ENCODE assay signal across 8 mouse cellular contexts in the genomic region with DNA sequence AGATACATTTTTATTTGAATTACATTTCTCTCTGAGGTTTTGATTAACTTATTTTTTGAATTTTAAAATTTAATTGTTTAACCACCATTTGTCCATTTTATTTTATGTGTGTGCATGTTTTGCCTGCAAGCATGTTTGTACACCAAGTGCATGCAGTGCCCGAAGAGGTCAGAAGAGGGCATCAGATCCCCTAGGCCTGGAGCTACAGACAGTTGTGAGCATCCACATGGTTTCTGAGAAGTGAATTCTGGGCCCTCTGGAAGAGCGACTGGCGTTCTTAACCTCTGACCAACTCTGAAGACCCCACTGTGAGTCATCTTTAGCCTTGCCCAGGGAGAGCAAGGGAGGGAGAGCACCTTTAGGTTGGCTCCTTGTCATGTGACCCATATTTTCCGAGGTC. TPM values are rescaled to one million over a fixed set of nuclear protein-coding genes. Genes with fewer than 3 reads are reported as not detected.
DNase-seq lines count a peak whose midpoint lies in the region; TF ChIP-seq lines count a peak whose summit lies in the region.

No protein-coding gene starts in this region.

- no peak for TF ChIP-seq POLR2A in cerebellum, adult 2 months (IDR thresholded peaks at IDR 0.05; ENCODE audit: borderline replicate concordance, insufficient read depth, low read length)
- TF ChIP-seq POLR2A in cortical plate, adult 2 months (IDR thresholded peaks at IDR 0.05; ENCODE audit: extremely low read depth, insufficient read depth, low read length) = no peak

- no peak overlapping the region for H3K27ac ChIP-seq in cerebellum, adult 2 months (ENCODE audit: insufficient read depth, low read length)
- H3K27ac ChIP-seq in left cerebral cortex, adult 2 months = no peak overlapping the region
- no peak overlapping the region for H3K27ac ChIP-seq in cortical plate, adult 2 months (ENCODE audit: insufficient read depth, low read length)

- peak; percentile 36; the same call in 1 of the 2 replicates for TF ChIP-seq CTCF in cerebellum, adult 2 months (IDR thresholded peaks at IDR 0.05; ENCODE audit: borderline replicate concordance, insufficient read depth, low read depth, low read length)
- TF ChIP-seq CTCF in left cerebral cortex, adult 2 months (IDR thresholded peaks at IDR 0.05) = peak; percentile 42
- 0 out of 2 replicates have a peak, but pooled peaks have one; percentile 22 for TF ChIP-seq CTCF in cortical plate, adult 2 months (IDR thresholded peaks at IDR 0.05; ENCODE audit: extremely low read depth, insufficient read depth, low read length)

- WGBS in cerebellum, adult 2 months = 88% methylated on average over 4 of the region's 4 CpGs

- no peaks in the 10 kb centered on the region for H3K27me3 ChIP-seq in cerebellum, adult 2 months (ENCODE audit: control insufficient read depth, insufficient read depth, low read length)

- H3K4me3 ChIP-seq in cerebellum, adult 2 months (replicated peaks; ENCODE audit: insufficient read depth, low read depth, low read length) = no peak overlapping the region
- H3K4me3 ChIP-seq in left cerebral cortex, adult 2 months = no peak overlapping the region
- no peak overlapping the region for H3K4me3 ChIP-seq in cortical plate, adult 2 months (ENCODE audit: insufficient read depth, low read length)

- intact Hi-C loops in left cerebral cortex, adult 2 months (cut with DNase I) = no loop called here

- peaks cover 13% of the 10 kb centered on the region for H3K4me1 ChIP-seq in cerebellum, adult 2 months (ENCODE audit: control insufficient read depth, insufficient read depth, low read length)
- no peaks in the 10 kb centered on the region for H3K4me1 ChIP-seq in cortical plate, adult 2 months (ENCODE audit: control insufficient read depth, insufficient read depth, low read length)

- no peak for DNase-seq in cerebellum, adult 2 months
- DNase-seq in cerebellum, adult 18-20 months = no peak
- no peak for DNase-seq in left cerebral cortex, adult 2 months (ENCODE audit: extremely low spot score in 1 of 2, low spot score in 2 of 2)
- no peak for DNase-seq in left cerebral cortex, adult 11 months (ENCODE audit: low spot score)
- DNase-seq in lung, postnatal 14 days = peak; percentile 33
- DNase-seq in thymus, postnatal 25 days = peak; percentile 68
- no peak for DNase-seq in right cerebral cortex, adult 18-20 months

RNA-seq across cellular contexts. Expression of a gene that starts 9.9 kb away (rescaled TPM):
- 49.0 and 49.1 TPM in 2 replicates for polyA plus RNA-seq in cerebellum, adult 2 months (2012; rRNA removed)
- 10 to 100 TPM; 77.8 to 92.1 TPM for total RNA-seq in left cerebral cortex, adult 2 months (2021)
- 56.0 and 63.5 TPM in 2 replicates for polyA plus RNA-seq in cortical plate, adult 2 months (2012; rRNA removed)

RNA-seq across cellular contexts. Expression of a gene that starts 10.1 kb away (rescaled TPM):
- polyA plus RNA-seq in cerebellum, adult 2 months (2012; rRNA removed) = 2.4 and 3.1 TPM in 2 replicates
- 1 to 10 TPM; 1.3 to 1.4 TPM for total RNA-seq in left cerebral cortex, adult 2 months (2021)
- polyA plus RNA-seq in cortical plate, adult 2 months (2012; rRNA removed) = 1.3 and 1.4 TPM in 2 replicates

RNA-seq across cellular contexts. Expression of a gene that starts 49.9 kb away (rescaled TPM):
- 2.3 and 3.3 TPM in 2 replicates for polyA plus RNA-seq in cerebellum, adult 2 months (2012; rRNA removed)
- total RNA-seq in left cerebral cortex, adult 2 months (2021) = 1 to 10 TPM; 3.6 to 3.7 TPM
- 6.1 and 7.6 TPM in 2 replicates for polyA plus RNA-seq in cortical plate, adult 2 months (2012; rRNA removed)

RNA-seq across cellular contexts. Expression of a gene that starts 56.7 kb away (rescaled TPM):
- 30.2 and 31.4 TPM in 2 replicates for polyA plus RNA-seq in cerebellum, adult 2 months (2012; rRNA removed)
- 10 to 100 TPM; 41.9 to 49.2 TPM for total RNA-seq in left cerebral cortex, adult 2 months (2021)
- 28.9 and 34.6 TPM in 2 replicates for polyA plus RNA-seq in cortical plate, adult 2 months (2012; rRNA removed)

Comparison
In these comparisons a context has a peak if more than half of its experiments do, and no peak if none do; other contexts are left out.
1. DNase-seq: peak in lung, postnatal 14 days (single experiment) and thymus, postnatal 25 days (single experiment); none in cerebellum, adult 2 months (0 of 2), cerebellum, adult 18-20 months (0 of 2), left cerebral cortex, adult 2 months (0 of 2), left cerebral cortex, adult 11 months (single experiment) and right cerebral cortex, adult 18-20 months (single experiment).
2. Peak in every context shown above with its lines, with median percentiles within 50 percentile points of each other: CTCF ChIP-seq.